Mouse (Mus musculus) megakaryocyte-erythroid progenitor cell, adult 5-6 weeks (primary cell): ENCODE results near the gene Drc3. TPM values are rescaled to one million over a fixed set of nuclear protein-coding genes. Genes with fewer than 3 reads are reported as not detected.
A peak's percentile ranks its signal among the peaks of the same experiment; 100 is the strongest.

ENCODE experiments used
- ATAC-seq: replicated peaks from 2 replicates; pipeline ENCODE4 v1.8.0; 2016; ENCODE audit warnings: mild to moderate bottlenecking, inconsistent platforms; ENCODE audit not compliant: severe bottlenecking, poor library complexity, low FRiP score, low TSS enrichment
- total RNA-seq, 2 experiments: library from RNA; stranded (forward) in 1 of 2; stranded (reverse) in 1 of 2; fragments of 200-1000, 215-1000 nt in 1 of 2; fragments of >200 nt in 1 of 2; fragmentation: Nextera tagmentation in 1 of 2; gene quantifications; 2 replicates each; pipeline ENCODE4 v1.2.3; 2014 to 2017

Gene Drc3
- total RNA-seq, 2 experiments from 2014 or later = 0.66 to 0.68 TPM

DNA sequence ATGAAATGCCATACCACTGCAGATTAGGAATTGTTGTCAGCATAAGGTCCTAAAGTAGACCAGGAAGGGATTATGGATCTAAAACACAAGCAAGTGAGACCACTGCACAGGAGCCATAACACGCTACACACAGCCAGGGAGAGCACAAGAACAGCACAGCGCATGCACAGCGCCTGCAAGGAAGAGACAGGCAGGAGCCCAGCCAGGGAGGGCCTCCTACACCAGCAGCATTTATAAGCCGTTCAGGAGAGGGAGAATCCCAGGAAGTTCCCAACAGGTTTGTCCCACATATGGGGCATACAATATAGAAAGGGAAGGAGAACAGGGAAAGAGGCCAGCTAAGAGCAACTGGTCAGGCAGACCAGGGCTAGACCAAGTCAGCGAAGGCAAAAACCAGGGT lies 19.7 kb upstream of the Drc3 start:
- ATAC-seq = no peak

DNA sequence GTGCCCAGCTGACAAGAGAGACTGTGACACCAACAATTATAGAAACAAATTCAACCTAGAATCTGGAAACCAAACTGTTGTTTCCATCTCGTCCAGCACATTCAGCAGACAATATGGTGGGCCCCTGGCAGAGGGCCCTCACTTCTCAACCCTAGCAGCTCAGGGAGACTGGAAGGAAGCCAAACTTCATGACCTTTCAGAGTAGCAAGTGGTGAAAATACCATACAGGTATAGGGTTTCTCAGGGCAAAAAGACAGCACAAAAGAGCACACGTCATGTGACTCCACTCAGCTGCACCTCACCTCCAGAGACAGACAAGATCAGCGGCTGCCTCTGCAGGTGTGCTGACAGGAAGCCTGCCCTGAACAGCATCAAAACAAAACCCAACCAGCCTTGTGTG lies 19.0 kb upstream of the Drc3 start:
- ATAC-seq = no peak

DNA sequence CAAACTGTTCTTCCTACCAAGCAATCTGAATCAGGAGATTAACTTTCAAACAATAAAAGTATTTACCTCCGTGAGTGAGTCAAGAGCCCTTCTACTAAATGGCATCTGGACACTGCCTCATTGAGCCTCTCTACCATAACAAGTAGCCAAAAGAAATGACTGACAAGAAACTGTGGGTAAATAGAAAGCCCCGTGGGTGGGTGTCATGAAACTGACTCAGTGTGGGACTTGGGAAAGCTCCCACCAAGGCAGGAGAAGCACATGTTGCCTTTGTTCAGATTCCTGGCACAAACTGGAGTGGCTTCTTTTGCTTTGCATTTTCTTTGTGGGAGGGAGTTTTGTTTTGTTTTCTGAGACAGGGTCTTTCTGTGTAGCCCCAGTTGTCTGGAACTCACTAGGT lies 17.4 kb upstream of the Drc3 start:
- no peak for ATAC-seq

DNA sequence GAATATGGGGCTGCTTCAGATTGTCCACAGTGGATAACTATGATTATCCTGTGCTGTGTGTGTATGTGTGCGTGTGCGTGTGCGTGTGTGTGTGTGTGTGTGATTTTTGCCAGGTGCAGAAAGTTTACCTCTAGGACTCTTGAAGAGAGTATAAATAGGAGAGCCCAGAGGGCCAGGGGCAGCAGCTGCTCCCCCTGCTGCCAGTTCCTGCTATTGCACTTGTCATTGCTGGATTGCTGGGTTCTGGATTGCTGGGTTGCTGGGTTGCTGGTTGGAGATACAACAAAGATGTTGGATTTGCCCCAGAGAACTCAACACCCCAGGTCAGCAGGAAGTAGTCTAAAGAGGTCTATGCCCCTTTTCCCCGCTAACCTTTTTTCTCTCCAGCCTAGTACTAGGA lies 14.8 kb upstream of the Drc3 start:
- ATAC-seq = peak; percentile 47; the same call in 1 of the 2 replicates

DNA sequence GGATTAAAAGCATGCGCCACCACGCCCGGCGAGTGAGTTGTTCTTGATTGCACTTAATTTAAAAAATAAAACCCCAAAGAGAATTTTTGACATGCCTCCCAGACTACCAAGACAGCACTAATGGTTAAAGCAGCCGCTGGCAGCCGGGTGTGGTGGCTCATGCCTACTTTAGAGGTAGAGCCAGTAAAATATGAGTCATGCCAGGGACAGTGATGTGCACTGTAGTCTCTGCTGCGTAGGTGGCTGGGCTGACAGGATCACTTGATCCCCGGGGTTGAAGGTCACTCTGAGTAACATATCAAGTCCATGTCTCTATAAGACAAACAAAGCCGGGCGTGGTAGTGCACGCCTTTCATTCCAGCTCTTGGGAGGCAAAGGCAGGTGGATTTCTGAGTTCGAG lies 13.8 kb upstream of the Drc3 start:
- no peak for ATAC-seq

DNA sequence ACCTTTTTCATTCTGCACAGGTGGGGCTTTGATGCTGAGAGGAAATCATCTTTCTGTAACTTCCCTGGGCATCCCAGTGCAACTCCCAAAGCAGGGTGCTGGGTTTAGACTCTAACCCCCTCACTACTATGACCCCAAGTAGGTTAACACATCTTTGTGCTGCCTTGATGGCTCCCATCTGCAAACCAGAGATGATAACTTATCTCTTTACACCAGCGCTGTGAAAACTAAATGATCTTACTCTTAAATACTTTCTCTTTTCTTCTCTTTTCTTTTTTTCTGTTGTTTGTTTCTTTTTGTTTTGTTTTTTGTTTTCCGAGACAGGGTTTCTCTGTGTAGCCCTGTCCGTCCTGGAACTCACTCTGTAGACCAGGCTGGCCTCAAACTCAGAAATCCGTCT lies 7.3 kb upstream of the Drc3 start:
- ATAC-seq = no peak

DNA sequence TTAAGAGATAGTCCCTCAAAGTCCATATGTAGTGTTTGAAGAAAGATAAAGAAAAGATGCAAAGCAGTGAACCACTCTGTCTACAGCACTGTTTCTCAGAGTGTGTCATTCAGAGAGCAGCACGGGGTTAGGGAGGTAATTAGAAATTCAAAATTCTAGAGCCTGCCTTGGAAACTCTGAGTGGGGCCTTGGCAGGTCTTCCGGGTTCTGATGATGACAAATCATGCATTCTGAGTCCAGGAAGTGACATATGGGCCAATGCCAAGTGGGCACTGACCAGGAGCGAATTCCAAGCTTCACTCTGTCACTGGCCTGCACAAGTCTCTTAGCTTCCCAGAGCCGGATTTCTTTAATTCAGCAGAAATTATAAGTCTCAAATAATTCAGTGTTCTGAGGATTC lies 6.6 kb upstream of the Drc3 start:
- ATAC-seq = no peak

DNA sequence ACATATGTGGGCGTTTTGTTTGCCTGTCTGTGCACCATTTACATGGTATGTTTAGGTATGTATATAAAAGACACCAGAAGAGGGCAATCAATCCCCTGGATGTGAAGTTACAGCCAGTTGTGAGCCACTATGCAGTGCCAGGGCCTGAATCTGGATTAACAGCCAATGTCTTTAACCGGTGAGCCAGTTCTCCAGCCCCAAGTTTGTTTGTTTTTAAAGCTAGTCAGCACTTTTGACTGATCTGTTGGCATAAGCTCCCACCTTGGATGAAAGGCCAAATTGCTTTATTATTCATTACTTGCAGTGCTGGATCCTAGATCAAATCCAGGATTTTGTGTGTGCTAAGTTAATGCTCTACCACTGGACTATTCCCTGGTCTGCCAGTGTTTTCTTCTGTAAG lies 1.7 kb upstream of the Drc3 start:
- no peak for ATAC-seq

DNA sequence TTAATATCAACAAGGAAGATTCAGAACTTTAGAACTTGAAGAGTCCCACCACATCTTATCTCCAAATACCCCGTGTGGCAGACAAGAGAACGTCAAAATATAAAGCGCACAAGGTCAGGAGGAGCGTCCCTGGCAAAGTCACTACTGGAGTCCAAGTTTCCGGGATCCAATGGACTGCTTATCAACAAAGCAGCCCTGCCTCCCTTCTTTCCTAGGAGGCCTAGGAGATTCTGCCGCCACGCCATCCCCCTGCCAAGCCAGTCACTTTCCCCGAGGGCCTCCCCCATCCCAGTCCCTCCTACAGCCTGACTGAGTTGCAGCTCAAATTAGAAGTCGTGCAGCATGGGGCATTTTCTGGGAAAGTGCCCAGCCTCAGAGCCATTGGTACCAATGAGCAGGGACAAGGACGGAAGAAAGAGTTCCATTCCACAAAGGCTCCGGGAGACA lies 1.2 kb upstream of the Drc3 start:
- ATAC-seq = no peak

DNA sequence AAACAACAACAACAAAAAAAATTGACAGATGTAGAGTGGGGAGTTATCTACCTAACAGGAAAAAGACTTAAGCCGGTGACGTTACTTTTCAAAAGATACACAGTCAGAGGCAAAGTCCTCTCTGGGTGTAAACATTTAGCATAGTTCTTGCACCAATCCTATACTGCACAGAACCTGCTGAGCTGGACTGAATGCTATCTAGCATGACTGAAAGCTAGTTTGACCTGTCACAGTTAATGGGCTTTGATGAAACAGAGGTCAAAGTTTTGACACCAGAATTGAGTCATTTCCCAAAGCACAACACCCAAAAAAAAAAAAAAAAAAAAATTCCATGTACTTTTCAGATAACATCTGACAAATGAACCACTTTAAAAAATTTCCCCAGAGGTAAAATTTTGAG lies 2.8 kb downstream of the Drc3 start:
- no peak for ATAC-seq

DNA sequence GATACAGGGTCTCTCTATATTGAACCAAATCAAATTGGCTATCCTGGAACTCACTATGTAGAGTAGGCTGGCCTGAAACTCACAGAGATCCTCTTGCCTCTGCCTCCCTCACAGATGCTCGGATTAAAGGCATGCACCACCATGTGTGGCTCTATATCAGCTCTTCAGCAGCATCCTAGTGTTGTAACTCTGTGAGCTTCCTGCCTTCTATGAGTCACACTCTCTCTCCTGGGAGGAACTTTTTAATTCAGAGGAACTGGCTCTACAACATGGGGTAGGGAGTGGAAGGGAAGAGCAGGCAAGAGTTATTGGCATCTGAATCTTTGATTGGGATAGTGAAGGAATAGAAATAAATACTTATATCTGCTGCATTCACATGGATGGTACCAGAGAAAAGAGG lies 4.0 kb downstream of the Drc3 start:
- ATAC-seq = no peak

DNA sequence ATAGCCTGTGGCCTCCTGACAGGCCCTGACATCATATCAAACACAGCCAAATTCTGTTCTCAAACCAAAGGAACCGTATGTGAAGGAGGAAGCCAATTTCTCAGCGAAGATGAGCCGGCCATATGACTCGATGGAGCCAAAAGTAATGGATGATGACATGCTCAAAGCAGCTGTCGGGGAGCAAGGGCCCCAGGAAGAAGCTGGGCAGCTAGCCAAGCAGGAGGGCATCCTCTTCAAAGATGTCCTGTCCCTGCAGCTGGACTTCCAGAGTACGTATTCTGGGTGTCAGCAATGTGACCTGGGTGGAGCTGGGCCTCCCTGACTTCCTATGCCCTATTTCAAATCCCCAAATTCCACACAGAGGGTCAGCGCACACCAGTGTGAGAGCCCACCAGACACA lies 5.4 kb downstream of the Drc3 start:
- ATAC-seq = no peak

DNA sequence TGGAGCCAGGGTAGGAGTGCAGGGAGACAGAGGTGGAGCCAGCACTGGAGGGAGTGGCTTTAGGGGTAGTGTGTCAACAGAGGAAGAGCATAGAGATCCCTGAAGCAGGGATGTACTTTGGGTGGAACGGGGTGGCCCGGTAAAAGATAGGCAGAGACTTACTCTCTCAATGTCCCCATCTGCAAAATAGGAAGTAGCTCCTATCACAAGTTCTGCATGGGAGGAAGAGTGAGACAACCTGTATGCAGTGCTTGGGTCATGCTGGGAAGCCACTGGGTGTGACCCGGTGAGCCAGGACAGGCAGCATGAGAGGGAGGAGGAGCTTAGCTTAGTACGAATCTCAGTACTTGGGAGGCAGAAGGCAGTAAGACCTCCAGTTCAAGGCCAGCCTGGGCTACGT lies 6.0 kb downstream of the Drc3 start:
- no peak for ATAC-seq

DNA sequence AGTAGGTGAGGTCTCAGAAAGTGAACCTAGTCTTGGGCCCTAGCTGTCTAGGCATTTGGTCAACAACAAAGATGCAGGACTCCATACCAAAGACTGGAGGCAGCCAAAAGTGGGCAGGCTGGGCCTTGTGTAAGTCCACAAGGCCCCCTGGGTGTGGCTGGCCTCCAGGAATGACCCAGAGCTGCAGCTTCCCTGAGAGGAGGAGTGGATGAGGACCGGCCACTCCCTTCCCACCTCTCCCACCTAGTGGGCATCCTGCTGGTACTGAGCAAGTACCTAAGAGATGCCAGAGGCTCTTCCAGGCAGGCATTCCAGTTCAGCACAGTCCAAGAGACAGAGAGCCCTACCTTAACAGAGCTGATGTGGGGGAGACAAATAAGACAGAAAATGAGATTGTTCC lies 6.8 kb downstream of the Drc3 start:
- ATAC-seq = no peak

DNA sequence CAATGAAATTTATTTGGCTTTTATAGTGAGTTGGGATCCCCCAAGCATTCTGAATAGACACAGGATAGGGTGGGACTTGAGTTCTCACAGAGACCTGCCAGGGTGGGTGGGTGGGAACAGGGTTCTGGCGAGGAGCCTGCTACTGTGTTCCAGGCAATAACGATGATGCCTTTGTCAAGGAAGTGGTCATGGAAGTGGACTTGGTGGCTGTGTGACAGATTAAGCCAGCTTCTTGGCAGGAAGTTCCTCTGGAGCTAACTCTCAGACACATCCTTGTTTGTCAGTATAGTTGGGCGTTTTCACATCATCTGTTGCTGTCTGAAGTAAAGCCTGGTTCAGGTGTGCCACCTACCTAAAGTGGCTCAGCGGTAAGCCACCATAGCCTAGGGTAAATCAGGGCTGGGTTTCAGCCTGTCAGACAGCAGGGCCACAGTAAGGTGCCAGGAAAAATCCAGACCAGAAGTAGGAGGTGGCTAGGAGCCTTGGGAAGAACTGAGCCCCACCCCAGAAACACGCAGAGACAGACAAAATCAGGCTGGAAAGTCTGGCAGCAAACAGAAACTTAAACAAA lies 7.6 kb downstream of the Drc3 start:
- ATAC-seq = no peak

DNA sequence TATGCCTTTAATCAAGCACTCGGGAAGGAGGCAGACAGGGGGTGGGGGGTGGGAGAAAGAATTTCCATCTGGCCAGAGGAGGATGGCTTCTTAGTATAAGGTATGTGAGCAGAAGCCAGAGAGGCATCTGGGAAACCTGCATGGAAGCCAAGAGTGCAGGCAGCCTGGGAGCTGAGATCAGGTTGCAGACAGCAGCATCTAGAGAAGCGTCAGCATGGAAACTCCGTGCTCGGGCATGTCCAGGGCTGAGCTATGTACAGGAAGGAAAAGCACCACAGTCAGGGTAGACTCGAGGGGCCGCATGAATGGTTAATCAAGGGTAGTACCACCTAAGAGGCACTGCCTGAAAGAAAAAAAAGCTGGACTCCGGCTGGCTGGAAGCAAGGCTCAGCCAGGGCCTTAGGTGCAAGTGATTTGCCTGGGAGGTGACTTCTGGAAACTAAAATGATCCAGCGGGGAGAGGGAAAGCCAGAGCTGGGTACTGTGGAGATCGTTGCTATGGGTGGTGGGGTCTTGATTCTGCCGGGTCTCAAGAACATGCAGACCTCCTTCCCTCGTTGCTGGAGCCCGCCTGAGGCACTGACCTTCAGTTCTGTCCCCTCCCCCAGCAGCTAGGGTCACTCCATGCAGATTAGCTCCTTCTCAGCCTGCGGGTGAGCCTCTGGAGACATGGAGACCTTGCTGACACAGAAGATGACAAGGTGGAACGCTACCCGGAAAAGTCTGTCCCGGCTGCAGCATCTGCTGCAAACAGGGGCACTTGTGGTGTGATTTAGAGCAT lies 13.3 kb downstream of the Drc3 start:
- no peak for ATAC-seq

DNA sequence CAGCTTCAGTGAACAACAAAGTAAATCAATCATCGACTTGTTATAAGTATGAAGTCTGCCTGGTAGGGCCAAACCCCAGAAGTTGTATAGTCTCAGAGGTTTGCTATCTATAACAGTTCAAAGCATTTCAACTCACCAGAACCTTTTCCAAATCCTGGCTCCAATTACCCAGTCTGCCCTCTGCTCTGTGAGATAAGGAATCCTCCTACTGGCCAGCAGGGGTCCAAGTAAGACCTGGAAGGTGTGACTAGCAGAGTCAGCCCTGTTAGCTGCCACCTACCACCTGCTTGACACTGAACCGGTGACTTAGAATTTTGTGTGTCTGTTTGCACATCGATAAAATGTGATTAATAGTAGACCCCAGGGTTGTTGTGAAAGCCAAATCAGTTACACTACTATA lies 14.1 kb downstream of the Drc3 start:
- ATAC-seq = peak; percentile 51

DNA sequence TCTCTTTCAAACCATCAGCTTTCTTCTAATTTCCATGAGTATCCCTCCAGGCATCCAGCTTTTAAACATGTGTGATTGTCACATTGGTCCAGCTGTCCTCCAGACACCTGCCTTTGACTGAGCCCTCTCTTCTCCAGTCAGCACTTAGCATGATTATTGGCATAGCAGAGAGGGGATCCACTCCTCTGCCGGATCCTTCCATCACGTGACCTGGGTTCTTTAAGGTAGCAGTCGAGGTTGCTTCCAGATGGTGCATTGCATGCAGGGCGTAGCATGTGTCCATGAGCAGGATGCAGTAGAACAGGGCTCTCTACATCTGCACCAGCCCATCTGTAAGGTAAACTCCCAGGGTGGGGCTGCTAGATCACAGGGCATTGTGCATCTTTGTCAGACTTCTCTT lies 15.8 kb downstream of the Drc3 start:
- no peak for ATAC-seq

DNA sequence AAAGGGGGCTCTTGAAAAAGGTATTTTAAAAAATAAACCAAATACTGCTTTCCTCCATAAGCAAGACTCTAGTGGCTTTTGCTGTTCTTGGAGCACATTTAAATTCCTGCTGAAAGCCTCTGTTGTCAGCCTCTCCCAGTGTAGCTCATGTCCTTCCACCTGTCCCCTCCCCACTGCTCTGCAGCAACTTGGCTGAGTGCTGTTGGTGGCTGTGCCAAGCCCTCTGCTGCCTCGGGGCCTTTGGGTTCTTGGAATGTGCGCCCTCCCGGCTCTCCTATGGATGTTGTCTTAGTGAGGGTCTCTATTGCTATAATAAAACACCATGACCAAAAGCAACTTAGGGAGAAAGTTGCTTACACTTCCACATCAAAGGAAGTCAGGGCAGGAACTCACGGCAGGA lies 16.3 kb downstream of the Drc3 start:
- ATAC-seq = no peak

DNA sequence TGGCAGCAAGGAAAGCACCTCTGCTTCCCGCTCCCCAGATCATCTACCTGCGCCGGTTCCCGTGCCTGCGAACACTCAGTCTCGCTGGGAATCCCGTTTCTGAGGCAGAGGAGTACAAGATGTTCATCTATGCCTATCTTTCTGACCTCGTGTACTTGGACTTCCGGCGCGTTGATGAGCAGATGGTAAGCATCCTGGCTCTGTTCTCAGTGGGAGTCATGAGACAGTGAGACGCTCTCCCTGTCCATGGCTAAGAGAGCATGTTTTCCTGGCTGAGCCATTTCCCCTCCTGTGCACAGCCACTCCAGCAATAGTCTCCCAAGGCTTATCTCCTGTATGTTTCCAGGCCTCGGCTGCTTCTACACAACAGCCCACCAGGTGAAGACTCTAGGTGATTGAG lies 17.3 kb downstream of the Drc3 start:
- ATAC-seq = no peak

DNA sequence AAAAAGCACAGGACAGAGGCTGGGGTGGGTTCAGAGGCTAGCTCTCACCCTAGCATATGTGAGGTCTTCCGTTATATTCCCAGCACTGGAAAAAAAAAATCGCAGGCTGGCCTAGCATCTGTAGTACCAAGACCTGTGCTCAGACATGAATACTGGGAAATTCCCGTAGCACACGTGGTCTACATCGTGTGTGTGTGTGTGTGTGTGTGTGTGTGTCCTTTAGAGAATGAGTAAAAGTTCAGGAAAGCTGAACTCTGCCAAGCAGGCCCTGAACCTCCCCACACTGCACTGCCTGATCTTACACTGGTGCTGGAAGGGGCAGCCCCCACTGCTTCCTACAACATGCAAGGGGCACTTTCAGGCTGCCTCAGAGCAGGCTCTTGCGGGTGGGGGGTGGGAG lies 21.4 kb downstream of the Drc3 start:
- no peak for ATAC-seq

DNA sequence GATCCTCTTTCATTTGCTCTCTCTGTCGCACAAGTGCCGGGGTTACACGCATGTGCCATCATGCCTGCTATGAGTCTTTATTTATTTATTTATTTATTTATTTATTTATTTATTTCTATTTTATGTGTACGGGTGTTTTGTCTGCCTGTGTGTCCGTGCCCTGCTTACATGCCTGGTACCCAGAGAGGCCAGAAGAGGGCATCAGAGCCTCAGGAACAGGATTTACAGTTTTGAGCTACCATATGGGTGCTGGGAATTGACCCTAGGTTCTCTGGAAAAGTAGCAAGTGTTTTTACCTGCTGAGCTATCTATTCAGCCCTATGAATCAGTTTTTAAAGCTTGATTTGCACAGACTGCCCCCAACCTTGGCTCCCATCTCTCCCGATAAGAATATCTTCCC lies 30.4 kb downstream of the Drc3 start:
- ATAC-seq = no peak
